Mouse (Mus musculus): ENCODE measurements at regions not wholly inside any gene's neighbourhood (a gene's known extent, or its start where the extent isn't known, plus 50 kb on each side); places are given as distances from the start of the nearest gene placed in this dataset.

DNA sequence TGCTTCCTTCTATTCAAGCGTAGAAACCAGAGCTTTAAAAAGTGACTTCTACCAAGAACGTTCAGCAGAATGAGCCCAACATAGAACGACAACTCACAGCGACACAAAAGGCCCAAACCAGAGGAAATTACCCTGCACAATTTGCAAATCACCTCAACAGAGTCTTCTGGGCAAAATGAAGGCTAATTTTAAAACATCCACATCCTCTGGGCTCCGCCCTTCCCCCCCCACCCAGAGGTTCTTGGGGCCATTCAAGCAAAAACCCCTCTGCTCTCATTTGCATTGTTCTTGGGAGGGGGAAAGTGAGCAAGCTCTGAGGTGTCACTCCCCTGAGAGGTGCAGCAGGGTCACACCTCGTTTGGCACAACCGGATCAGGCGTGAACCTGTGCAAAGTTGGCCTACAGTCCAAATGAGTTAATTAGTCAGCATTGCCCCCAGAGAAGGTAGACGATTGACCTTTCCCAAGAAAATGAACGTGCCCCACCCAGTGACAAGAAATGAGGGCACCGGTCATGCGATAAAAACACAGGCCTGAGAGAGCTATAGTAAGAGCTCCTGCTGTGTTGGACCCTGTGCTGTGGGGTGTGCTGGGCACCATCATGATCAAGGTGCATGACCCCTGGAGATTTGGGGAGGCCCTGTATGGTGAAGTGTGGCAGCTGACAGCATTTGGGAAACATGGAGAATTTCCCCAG, 62.7 kb upstream of the Lmo2 start:
- no peaks in the 10 kb centered on the region for H3K27me3 ChIP-seq (ENCODE audit: control insufficient read depth, insufficient read depth, low read length)
- intact Hi-C loops (cut with DNase I), result loop anchor here (5.0 kb wide), 2 partner anchors 32 to 72 kb away; no protein-coding TSS in a partner anchor
- DNase-seq, result peak in 1 of 2 experiments; percentile 35
- peaks cover 17% of the 10 kb centered on the region for H3K4me1 ChIP-seq (ENCODE audit: control insufficient read depth, insufficient read depth, low read length)
- no peaks in the 10 kb centered on the region for H3K79me2 ChIP-seq (replicated peaks; ENCODE audit: control insufficient read depth, insufficient read depth, low read length)
- 65% methylated on average over 12 of the region's 12 CpGs for WGBS
- H3K27ac ChIP-seq, result peak overlapping the region; percentile 71
- H3K9ac ChIP-seq (ENCODE audit: low read depth, low read length), result no peak overlapping the region
- TF ChIP-seq POLR2A (IDR thresholded peaks at IDR 0.05; ENCODE audit: insufficient read depth, low read depth, low read length), result no peak
- no peak for TF ChIP-seq EP300 (IDR thresholded peaks at IDR 0.05; ENCODE audit: insufficient read depth, low read depth, low read length)
- no peak for TF ChIP-seq CTCF (IDR thresholded peaks at IDR 0.05)
- peaks cover 3% of the 10 kb centered on the region; the same call in 1 of the 2 replicates for H3K36me3 ChIP-seq (ENCODE audit: control insufficient read depth, insufficient read depth, low read length)
- no peak overlapping the region for H3K4me3 ChIP-seq

DNA sequence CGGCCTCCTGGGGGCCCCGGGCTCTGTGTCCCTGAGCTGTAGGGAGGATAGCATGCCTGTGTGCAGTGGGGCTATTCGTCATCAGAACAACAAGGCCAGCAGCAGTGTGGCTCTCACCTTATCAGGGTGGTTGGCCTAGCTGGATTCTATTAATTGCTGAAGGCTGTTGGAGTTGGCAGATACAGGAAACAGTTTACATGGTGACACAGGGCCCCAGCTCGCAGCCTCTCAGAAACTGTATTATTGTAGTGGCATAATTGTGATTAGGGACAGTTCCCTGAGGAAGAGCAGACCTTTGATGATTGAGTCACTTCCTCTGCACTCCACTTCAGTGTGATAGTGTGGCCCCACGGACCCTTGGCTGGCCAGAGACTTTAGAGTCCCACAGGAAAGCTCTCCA, 61.6 kb upstream of the Lmo2 start:
- Histone ChIP-seq H3K79me2 (replicated peaks; ENCODE audit: control insufficient read depth, insufficient read depth, low read length) (no peaks in the 10 kb centered on the region), H3K4me3 (no peak overlapping the region), H3K27me3 (ENCODE audit: control insufficient read depth, insufficient read depth, low read length) (no peaks in the 10 kb centered on the region), H3K36me3 (ENCODE audit: control insufficient read depth, insufficient read depth, low read length) (peaks cover 4% of the 10 kb centered on the region), H3K9ac (ENCODE audit: low read depth, low read length) (peak overlapping the region; percentile 26; the same call in 1 of the 2 replicates), H3K4me1 (ENCODE audit: control insufficient read depth, insufficient read depth, low read length) (peaks cover 25% of the 10 kb centered on the region), H3K27ac (peak overlapping the region; percentile 71)
- intact Hi-C loops (cut with DNase I), result loop anchor here (5.0 kb wide), 1 partner anchor 71 kb away; no protein-coding TSS in a partner anchor
- WGBS, result 12% methylated on average over 5 of the region's 5 CpGs
- TF ChIP-seq CTCF (IDR thresholded peaks at IDR 0.05) (no peak), EP300 (IDR thresholded peaks at IDR 0.05; ENCODE audit: insufficient read depth, low read depth, low read length) (peak; percentile 67; the same call in 1 of the 2 replicates), POLR2A (IDR thresholded peaks at IDR 0.05; ENCODE audit: insufficient read depth, low read depth, low read length) (no peak)
- DNase-seq, result peak; percentile 42 to 72

DNA sequence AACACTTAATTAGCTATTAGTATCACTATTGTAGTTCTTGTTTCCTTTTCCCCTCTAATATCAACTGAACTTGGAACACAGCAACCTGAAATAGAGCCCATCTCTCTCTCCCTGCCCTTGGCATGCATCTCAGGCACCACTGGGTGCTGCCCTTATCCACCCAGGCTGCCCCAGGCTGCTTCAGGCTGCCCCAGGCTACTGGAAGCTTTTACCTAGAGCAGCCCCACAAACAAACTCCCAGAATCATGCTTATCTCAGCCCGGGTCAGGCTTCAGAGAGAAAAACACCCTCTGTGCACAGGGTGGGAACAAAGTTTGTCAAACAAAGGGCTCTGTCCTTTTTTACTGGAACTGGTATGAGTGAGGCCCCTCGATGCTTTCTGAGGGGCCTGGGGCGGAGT, 61.0 kb upstream of the Lmo2 start:
- intact Hi-C loops (cut with DNase I), result loop anchor here (5.0 kb wide), 1 partner anchor 70 kb away; no protein-coding TSS in a partner anchor
- TF ChIP-seq CTCF (IDR thresholded peaks at IDR 0.05) (peak; percentile 17; the same call in 1 of the 2 replicates), POLR2A (IDR thresholded peaks at IDR 0.05; ENCODE audit: insufficient read depth, low read depth, low read length) (no peak), EP300 (IDR thresholded peaks at IDR 0.05; ENCODE audit: insufficient read depth, low read depth, low read length) (no peak)
- peaks cover 4% of the 10 kb centered on the region for H3K36me3 ChIP-seq (ENCODE audit: control insufficient read depth, insufficient read depth, low read length)
- no peak overlapping the region for H3K9ac ChIP-seq (ENCODE audit: low read depth, low read length)
- DNase-seq, result no peak
- peak overlapping the region; percentile 71; the same call in 1 of the 2 replicates for H3K27ac ChIP-seq
- no peak overlapping the region for H3K4me3 ChIP-seq
- WGBS, result 46% methylated on average over 3 of the region's 3 CpGs
- H3K79me2 ChIP-seq (replicated peaks; ENCODE audit: control insufficient read depth, insufficient read depth, low read length), result no peaks in the 10 kb centered on the region
- H3K27me3 ChIP-seq (ENCODE audit: control insufficient read depth, insufficient read depth, low read length), result no peaks in the 10 kb centered on the region
- H3K4me1 ChIP-seq (ENCODE audit: control insufficient read depth, insufficient read depth, low read length), result peaks cover 28% of the 10 kb centered on the region

DNA sequence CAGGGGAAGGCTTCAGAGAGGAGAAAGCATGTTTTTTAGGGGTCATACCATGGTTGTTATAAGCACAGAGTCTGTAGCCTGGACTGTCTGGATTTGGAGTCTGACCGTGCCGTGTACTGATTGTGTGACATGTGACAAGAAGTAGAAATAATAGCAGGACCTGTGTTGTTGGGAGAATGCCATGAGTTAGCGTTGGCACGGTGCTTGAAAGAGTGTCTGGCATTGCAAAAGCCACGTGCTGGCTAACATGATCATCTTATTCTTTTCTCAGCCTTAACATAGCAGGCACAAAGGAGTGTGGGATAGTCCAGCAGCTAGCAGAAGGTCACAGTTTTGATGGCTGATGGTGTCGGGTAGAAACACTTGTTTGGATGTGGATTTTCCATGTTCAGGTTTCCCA, 58.1 kb upstream of the Lmo2 start:
- TF ChIP-seq CTCF (IDR thresholded peaks at IDR 0.05), result no peak
- 0 out of 2 replicates have a peak, but pooled peaks have one; percentile 62 for TF ChIP-seq EP300 (IDR thresholded peaks at IDR 0.05; ENCODE audit: insufficient read depth, low read depth, low read length)
- no peak for TF ChIP-seq POLR2A (IDR thresholded peaks at IDR 0.05; ENCODE audit: insufficient read depth, low read depth, low read length)
- peak; percentile 65 to 71 for DNase-seq

DNA sequence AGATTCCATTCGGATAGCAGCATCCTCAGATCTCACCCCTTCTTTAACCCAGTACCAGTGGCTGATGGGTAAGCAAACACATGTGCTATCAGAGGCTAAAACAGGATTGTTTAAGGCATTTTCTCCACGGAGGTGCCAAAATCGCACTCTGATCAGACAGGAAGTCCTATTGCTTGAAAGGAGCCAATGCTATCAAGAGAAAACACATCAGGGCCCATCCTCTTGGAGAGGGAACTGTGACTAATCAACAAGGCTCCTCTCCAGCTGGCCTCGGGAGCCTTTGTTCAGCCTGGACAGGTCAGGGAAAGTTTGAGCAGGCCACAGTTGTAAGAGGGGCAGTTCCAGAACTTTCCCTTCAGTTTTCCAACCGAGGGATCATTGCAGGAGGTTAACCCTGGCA, 57.4 kb upstream of the Lmo2 start:
- TF ChIP-seq CTCF (IDR thresholded peaks at IDR 0.05), result no peak
- no peak for TF ChIP-seq EP300 (IDR thresholded peaks at IDR 0.05; ENCODE audit: insufficient read depth, low read depth, low read length)
- no peak for TF ChIP-seq POLR2A (IDR thresholded peaks at IDR 0.05; ENCODE audit: insufficient read depth, low read depth, low read length)
- intact Hi-C loops (cut with DNase I), result no loop called here
- no peaks in the 10 kb centered on the region for H3K79me2 ChIP-seq (replicated peaks; ENCODE audit: control insufficient read depth, insufficient read depth, low read length)
- H3K27ac ChIP-seq, result peak overlapping the region; percentile 15
- peak; percentile 62 to 82 for DNase-seq
- no peak overlapping the region for H3K9ac ChIP-seq (ENCODE audit: low read depth, low read length)
- peaks cover 29% of the 10 kb centered on the region for H3K4me1 ChIP-seq (ENCODE audit: control insufficient read depth, insufficient read depth, low read length)
- H3K4me3 ChIP-seq, result no peak overlapping the region
- WGBS, result 29% methylated on average over 5 of the region's 5 CpGs
- H3K27me3 ChIP-seq (ENCODE audit: control insufficient read depth, insufficient read depth, low read length), result no peaks in the 10 kb centered on the region
- H3K36me3 ChIP-seq (ENCODE audit: control insufficient read depth, insufficient read depth, low read length), result peaks cover 4% of the 10 kb centered on the region

More for the DNA sequence above, 58.1 kb upstream of the Lmo2 start:
- no peak overlapping the region for H3K4me3 ChIP-seq
- H3K36me3 ChIP-seq (ENCODE audit: control insufficient read depth, insufficient read depth, low read length), result peaks cover 4% of the 10 kb centered on the region
- H3K9ac ChIP-seq (ENCODE audit: low read depth, low read length), result no peak overlapping the region
- no peaks in the 10 kb centered on the region for H3K79me2 ChIP-seq (replicated peaks; ENCODE audit: control insufficient read depth, insufficient read depth, low read length)
- intact Hi-C loops (cut with DNase I), result loop anchor here (5.0 kb wide), 1 partner anchor 68 kb away; no protein-coding TSS in a partner anchor
- peak overlapping the region; percentile 36 for H3K27ac ChIP-seq
- no peaks in the 10 kb centered on the region for H3K27me3 ChIP-seq (ENCODE audit: control insufficient read depth, insufficient read depth, low read length)
- H3K4me1 ChIP-seq (ENCODE audit: control insufficient read depth, insufficient read depth, low read length), result peaks cover 31% of the 10 kb centered on the region
- WGBS, result 42% methylated on average over 6 of the region's 6 CpGs

DNA sequence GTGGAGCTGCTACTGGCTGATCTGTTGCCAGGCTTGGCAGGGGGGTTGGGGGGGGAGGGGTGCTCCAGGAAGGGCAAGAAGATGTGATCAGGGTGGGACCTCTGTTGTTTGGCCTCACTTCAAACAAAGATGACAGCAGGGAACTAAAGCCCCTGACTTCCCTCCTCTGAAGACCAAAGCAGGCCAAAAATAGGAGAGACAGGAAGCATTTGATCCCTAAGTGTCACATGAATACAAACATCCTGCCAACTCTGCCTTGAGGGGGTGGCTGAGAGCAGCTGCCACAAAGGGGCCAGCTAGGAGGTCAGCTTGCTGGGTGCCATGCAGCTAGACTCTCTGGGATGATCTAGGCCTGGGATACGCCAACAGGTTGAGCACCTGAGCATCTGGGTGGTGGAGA, 56.3 kb upstream of the Lmo2 start:
- Histone ChIP-seq H3K27me3 (ENCODE audit: control insufficient read depth, insufficient read depth, low read length) (no peaks in the 10 kb centered on the region), H3K9ac (ENCODE audit: low read depth, low read length) (no peak overlapping the region), H3K27ac (peak overlapping the region; percentile 21; the same call in 1 of the 2 replicates), H3K4me3 (no peak overlapping the region), H3K36me3 (ENCODE audit: control insufficient read depth, insufficient read depth, low read length) (peaks cover 2% of the 10 kb centered on the region; the same call in 1 of the 2 replicates), H3K79me2 (replicated peaks; ENCODE audit: control insufficient read depth, insufficient read depth, low read length) (no peaks in the 10 kb centered on the region), H3K4me1 (ENCODE audit: control insufficient read depth, insufficient read depth, low read length) (peaks cover 23% of the 10 kb centered on the region)
- no peak for DNase-seq
- intact Hi-C loops (cut with DNase I), result no loop called here
- WGBS, result 92% methylated on average over 1 of the region's 1 CpGs
- TF ChIP-seq POLR2A (IDR thresholded peaks at IDR 0.05; ENCODE audit: insufficient read depth, low read depth, low read length) (no peak), EP300 (IDR thresholded peaks at IDR 0.05; ENCODE audit: insufficient read depth, low read depth, low read length) (no peak)

Data from heart, adult 2 months (tissue).